Mouse (Mus musculus) cerebellum, postnatal 14 days (tissue): ENCODE measurements around the gene Igf2r.

Source experiments
- DNase-seq, 2 experiments: peaks; one replicate each; pipeline ENCODE4 v3.0.0; 2021; ENCODE audit warnings: mixed read lengths in 2 of 2

Gene Igf2r

GRCm38 (mm10) chr17:12769380-12769921 is at the start of gene Igf2r:
Gene Igf2r, minus strand, starts transcription at chr17:12769664.
- peak; percentile 89 to 94 for DNase-seq

GRCm38 (mm10) chr17:12815885-12816284 is 46.4 kb upstream of the Igf2r start:
- no peak for DNase-seq

DNA sequence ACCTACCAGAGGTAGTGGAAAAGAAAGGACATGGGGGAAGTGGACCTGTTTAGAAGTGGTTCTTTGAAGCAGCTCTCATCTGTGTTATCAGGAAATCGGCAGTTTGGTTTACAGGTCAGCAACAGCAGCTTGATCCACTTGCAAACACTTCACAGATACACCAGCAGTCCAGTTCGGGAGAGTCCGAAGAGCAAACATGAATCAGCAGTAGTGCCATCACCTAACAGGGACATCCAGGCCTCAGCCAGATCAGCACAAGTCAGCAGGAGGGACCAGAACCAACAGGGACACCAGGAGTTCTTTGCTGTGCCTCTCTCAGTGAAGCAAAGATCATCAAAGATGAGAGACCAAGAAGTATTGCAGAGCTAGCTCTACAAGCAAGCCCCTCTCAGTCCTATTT is 45.0 kb upstream of the Igf2r start:
- no peak for DNase-seq

DNA sequence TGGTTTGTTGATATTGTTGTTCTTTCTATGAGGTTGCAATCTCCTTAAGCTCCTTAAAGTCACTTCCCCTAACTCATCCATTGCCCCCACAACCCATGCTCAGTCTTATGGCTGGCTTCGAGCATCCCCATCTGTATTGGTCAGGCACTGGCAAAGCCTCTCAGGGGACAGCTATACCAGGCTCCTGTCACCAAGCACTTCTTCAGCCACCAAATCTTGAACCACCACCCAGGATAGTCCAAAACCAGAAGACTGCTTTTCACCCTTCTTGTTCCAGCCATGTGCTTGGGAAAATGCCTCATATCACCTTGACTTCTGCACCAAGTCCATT is 41.5 kb upstream of the Igf2r start:
- DNase-seq, result no peak

GRCm38 (mm10) chr17:12810103-12810972 is 40.9 kb upstream of the Igf2r start:
- DNase-seq, result peak; percentile 82 to 83

DNA sequence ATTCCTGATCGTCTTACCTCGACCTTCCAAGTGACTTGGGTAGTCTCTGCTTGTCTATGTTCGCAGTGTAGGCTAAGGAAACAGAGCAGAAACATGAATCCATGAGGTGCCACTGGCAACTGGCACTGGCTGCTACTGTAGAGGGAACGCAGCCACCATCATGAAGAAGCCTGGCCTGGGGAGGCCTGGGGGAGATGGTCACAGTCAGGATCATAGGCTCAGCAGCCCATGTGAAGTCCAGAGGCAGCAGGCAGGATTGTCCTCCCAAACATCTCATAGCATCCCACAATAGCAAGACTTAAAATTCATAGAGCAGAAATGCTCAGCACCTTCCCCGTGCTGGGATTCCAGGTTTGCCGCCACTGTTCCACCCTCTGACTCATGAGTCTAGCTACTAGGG is 39.4 kb upstream of the Igf2r start:
- DNase-seq, result no peak

DNA sequence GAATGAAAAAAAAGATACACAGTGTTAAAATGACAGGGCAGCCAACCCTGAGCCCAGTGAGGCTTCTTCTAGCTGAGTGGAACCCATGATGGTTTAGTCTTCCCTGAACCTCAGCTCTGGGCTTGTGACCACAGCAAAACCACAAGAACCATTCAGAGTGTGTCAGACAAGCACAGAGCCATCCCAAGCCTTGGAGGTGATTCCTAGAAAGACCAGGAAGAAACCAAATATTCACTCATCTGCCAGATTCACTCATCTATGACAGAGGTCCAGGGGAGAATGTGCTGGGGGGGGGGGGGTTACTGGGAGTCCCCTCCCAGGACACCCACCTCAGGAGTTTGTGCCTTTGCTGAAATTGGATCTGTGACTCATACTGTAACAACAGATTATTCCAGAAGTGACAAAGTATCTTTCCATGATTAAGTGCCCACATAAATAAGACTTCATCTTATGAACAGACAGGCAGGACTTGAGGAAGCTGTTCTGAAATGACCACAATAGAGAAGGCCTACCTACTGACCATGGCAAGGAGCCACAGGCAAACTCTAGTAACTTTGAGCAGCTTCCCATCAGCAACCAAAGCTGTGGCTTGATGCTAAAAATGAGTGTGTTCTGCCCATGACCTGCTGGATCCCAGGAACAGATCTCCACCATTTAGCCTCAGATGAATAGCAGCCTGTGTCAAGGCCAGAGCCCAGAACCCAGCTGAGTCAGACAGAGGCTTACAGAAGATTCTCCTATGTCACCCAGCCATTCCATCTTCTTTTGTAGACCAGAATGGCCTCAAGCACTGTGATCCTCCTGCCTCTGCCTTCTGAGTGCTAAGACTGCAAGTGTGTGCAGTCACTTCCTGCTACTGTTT is 35.4 kb upstream of the Igf2r start:
- no peak for DNase-seq

DNA sequence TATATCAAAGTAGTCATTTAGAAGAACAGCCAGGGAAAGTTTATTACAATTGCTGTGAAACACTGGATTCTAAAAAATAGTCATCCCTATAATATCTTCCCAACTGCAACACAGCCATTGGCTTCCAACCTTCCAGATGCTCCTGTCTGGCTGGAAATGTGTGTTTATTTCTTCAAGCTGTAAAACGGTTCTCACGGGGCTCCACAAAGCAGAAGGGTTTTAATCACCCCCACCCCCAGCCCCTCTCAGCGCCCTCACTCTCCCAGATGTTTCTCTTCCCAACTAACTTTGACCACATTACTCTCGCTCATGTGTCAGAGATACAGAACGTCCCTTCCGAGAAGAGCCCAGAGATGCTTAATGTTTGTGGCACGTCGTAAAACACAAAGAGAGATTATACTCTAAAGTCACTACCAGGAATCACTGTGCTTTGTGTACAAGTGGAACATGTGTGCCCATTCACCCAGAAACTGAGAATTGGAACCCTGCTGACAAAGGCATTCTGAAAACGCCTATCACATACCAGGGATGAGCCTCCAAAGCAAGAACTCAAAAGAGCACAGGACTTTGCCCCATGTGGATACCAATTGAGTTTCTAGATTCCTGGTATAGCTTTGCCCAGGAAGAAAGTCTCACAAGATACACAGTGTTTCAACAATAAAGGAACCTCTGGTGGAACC is 32.5 kb upstream of the Igf2r start:
- DNase-seq, result no peak

GRCm38 (mm10) chr17:12799368-12800275 is 30.2 kb upstream of the Igf2r start:
- DNase-seq, result no peak

DNA sequence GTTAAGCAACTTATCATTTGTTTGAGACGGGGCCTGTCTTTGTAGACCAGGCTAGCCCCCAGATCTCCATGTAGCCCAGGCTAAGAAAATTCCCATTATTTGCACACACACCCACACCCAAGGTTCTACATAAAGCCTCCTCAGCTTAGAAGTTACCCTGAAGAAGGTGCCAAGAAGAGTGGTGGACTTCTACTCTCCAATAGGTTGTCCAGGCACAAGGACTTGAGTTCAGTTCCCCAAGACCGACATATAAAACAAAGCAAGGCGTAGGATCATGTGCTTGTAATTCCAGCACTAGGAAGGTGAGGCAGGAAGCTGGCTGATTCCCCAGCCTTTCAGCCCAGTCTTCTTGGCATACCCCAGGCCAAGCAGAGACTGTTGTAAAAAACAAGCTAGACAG is 29.1 kb upstream of the Igf2r start:
- no peak for DNase-seq

GRCm38 (mm10) chr17:12797427-12798029 is 28.1 kb upstream of the Igf2r start:
- DNase-seq, result no peak

DNA sequence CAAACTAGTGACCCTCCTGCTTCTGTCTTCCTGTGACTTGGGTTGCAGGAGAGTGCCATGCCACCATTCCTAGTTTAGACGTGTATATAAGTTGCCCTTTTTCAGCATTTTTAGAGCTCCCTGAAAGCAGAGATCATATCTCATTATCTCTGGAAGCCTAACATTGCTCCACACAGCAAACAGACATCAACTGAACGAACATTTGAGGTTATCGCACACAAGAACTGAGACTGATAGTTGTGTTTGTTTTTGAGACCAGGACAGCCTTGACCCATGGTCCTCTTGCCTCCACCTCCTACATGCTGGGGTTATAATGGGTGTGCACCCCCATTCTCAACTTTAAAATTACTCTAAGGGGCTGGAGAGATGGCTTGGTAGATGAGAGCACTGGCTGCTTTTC is 27.2 kb upstream of the Igf2r start:
- DNase-seq, result no peak

- peak; percentile 51 to 55 for DNase-seq
Measured at GRCm38 (mm10) chr17:12793660-12794406, 24.4 kb upstream of the Igf2r start.

DNA sequence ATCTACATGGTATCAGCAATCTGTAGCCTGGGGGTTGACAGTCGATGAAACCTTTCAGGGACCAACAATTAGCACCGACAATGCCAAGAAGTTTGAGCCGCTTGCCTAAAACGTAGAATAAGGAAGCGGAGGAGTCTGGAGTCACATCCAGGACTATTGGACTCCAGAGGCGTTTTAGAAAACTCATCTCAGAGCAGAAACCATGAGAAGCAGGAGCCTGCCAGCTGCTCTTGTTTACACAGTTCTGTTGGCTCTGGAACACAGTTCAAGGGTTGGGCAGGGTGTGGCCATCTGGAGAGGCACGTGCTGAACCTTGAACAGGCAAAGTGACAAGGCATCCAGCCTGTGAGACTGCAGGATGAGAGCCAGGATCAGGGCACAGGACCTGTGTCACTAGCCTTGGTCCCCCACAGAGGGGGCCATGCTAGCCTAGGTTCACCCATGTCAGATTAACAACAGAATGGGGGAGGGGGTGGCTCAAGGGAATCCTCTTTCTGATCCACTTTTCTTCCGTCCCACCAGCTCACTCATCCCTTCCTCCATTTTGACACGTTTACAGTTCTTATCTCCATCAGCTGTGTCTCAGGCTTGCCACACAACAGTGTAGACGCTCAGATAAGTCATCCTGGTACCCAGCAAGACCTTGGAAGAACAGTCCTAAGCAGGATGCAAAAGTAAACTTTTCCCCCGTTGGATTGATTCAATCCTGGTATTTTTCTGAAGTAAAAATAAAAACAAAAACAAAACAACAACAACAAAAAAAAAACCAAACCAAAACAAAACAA is 23.1 kb upstream of the Igf2r start:
- DNase-seq, result peak in 1 of 2 experiments; percentile 24

DNA sequence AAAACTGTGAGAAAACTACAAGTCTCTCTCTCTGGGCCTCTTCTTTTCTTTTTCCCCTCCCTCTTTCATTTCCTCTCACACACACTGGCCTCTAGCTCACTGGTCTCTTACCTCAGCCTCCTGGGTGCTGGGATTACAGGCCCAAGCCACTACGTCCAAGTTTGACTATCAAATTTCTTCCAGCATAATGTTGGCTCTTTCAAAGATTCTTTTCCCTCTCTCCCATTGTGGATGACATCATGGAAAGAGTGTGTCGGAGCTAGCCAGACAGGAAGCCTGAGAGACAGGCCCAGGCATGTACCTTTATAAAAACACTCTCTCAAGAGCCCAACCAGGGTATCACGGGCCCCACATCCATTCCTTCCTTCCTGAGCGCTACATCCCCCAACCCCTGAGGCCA is 22.0 kb upstream of the Igf2r start:
- DNase-seq, result no peak

- DNase-seq, result no peak
Measured at GRCm38 (mm10) chr17:12791079-12791406, 21.6 kb upstream of the Igf2r start.

DNA sequence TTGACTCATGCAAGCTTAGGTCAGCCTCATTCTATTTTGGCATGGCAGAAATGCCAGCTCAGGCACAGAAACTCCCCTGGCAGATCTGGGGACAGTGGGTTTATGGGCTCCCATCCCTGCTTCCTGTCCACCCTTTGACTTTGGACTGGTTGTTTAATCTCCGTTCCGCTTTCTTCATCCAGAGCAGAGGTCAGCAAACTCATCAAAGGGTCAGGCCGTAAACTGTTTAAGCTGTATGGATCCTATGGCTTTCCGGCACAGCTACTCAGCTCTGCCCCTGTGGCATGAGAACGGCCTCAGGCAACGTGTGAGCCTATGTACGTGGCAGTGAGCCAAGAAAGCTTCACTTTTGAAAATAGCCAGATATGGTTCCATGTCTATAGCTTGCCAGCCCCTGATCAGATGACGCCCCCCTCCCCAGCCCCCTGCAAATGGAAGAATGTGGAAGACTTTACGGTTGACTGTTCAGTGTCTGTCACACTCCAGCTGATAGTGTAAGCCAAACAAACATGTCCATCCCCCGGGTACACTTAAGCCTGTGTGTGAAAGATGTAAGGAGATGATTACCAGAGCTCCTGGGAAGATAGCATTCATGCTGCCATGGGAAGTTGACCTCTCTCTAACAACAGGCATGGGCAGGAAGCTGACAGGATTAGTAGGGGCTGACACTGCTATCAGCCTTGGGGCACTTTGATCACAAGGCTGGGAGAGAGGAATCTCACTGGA is 21.1 kb upstream of the Igf2r start:
- no peak for DNase-seq

DNA sequence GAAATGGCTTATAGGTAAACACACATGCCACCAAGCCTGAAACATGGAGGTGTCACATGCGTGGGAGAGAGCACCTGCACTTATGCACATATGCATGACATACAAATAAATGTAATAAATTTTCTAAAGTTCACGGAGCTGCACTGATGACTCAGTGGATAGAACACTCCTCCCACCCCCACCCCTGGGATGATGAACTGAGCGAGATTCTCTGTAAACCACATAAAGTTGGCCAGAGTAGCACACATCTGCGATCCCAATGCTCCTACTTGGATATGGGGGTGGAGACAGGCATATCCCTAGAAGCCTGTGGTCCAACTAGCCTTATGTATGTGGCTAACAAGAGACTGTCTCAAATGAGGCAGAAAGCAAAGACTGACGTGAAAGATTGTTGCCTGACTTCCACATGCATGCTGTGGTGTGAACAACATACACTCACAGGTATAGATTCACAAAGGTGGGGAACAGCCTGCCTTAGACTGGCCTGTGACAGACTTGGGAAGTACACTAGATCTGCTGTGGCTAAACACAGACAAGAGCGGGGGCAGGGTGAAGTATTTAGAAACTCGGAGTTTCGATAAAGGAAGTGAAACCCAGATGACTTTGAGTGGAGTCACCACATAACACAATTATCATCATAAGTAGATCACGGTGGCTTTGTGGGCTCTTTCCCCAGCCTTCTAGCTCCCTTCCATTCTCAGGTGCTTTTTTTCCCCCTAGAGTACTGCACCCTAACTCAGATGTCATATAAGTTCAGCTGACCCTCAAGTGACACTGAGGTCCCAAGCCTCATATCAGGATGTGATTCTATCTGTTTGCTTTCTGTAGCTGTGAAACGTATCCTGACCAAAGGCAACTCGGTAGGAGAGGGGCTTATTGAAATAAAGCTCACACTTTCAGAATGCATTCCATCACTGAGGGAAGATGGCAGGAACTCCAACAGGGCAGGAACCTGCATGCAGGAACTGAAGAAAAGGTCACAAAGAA is 13.7 kb upstream of the Igf2r start:
- no peak for DNase-seq
